Mouse (Mus musculus) forebrain, embryonic 11.5 days (tissue): ENCODE measurements around the gene Tex38. TPM values are rescaled to one million over a fixed set of nuclear protein-coding genes. Genes with fewer than 3 reads are reported as not detected.

Experiments
- ATAC-seq: fragments of 200-750 bp; cut with Nextera tagmentation; replicated peaks from 2 replicates; pipeline ENCODE4 v1.8.0; 2017; ENCODE audit warnings: moderate TSS enrichment; ENCODE audit not compliant: low FRiP score
- DNase-seq: peaks from one replicate; pipeline ENCODE4 v3.0.0-alpha.2; 2017; ENCODE audit warnings: low spot score
- H3K27ac ChIP-seq: fragments of 300-500 bp; sonication (generic); 2 replicates; pipeline ENCODE4 v1.5.1; 2014; ENCODE audit warnings: low read depth, low read length
- H3K27me3 ChIP-seq: fragments of 300-500 bp; sonication (generic); 2 replicates; pipeline ENCODE4 v1.6.1; 2014; ENCODE audit warnings: mild to moderate bottlenecking, low read length, mixed read lengths; ENCODE audit not compliant: control insufficient read depth, insufficient read depth
- H3K36me3 ChIP-seq: fragments of 300-500 bp; sonication (generic); 2 replicates; pipeline ENCODE4 v1.6.1; 2014; ENCODE audit warnings: mild to moderate bottlenecking, low read length, moderate library complexity, mixed read lengths; ENCODE audit not compliant: control insufficient read depth, insufficient read depth
- H3K4me1 ChIP-seq: fragments of 300-500 bp; sonication (generic); replicated peaks from 2 replicates; pipeline ENCODE4 v1.6.1; 2014; ENCODE audit warnings: low read length, mixed read lengths; ENCODE audit not compliant: control insufficient read depth, insufficient read depth
- H3K4me2 ChIP-seq: fragments of 300-500 bp; sonication (generic); 2 replicates; pipeline ENCODE4 v1.6.1; 2014; ENCODE audit warnings: low read depth, mild to moderate bottlenecking, low read length, moderate library complexity, mixed read lengths; ENCODE audit not compliant: severe bottlenecking
- H3K4me3 ChIP-seq: fragments of 300-500 bp; sonication (generic); 2 replicates; pipeline ENCODE4 v1.5.1; 2014; ENCODE audit warnings: low read depth, low read length
- H3K9ac ChIP-seq: fragments of 300-500 bp; sonication (generic); 2 replicates; pipeline ENCODE4 v1.6.1; 2014; ENCODE audit warnings: low read length
- H3K9me3 ChIP-seq: fragments of 300-500 bp; sonication (generic); 2 replicates; pipeline ENCODE4 v1.6.1; 2016; ENCODE audit warnings: low read length, mixed read lengths; ENCODE audit not compliant: control insufficient read depth
- WGBS: fragments of 180-500 bp; shearing (Covaris S2); extraction: QIAGEN DNeasy Blood & Tissue Kit; methylation state at CpG from one replicate; pipeline ENCODE4 v1.1.7; 2014; 5-methylcytosine and 5-hydroxymethylcytosine counted together
- polyA plus RNA-seq: library from polyadenylated mRNA; unstranded; fragments of >200 nt; fragmentation: Nextera tagmentation; extraction: Ambion mirVana; gene quantifications from 2 replicates; pipeline ENCODE4 v1.2.1, GENCODE M21; 2014

Gene Tex38
- polyA plus RNA-seq, 1 experiment from 2014 or later, result 0.81 TPM

GRCm38 (mm10) chr4:115754851-115755250 is 26.0 kb downstream of the Tex38 start:
- DNase-seq, result no peak
- WGBS, result 94% methylated on average over 1 of the region's 1 CpGs
- Histone ChIP-seq H3K27ac (no peak overlapping the region), H3K4me3 (no peak overlapping the region), H3K4me1 (no peaks in the 10 kb centered on the region), H3K4me2 (no peak overlapping the region), H3K27me3 (no peaks in the 10 kb centered on the region), H3K9me3 (no peaks in the 10 kb centered on the region), H3K36me3 (no peaks in the 10 kb centered on the region; the same call in 1 of the 2 replicates), H3K9ac (no peak overlapping the region)
- ATAC-seq, result no peak

DNA sequence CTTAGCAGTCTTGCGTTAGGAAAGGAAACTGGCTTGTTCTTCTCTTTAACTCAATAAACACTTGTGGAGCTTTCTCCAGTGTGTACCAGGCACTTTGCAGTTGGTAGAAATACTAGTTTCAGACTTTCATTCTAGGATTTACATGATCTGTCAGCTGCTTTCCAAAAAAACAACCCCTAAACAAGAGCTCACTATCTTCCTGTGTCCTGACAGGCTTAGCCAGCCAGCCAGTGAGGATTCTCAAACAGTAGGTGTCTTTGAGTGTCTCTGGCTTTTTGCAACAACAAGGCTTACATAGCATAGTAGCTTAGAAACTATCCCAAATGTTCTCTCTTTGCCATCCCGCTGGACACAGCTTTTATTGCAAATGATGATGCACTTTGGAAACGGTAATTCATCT is 26.7 kb downstream of the Tex38 start:
- H3K36me3 ChIP-seq, result no peaks in the 10 kb centered on the region; the same call in 1 of the 2 replicates

GRCm38 (mm10) chr4:115749336-115749735 is 31.5 kb downstream of the Tex38 start:
- no peaks in the 10 kb centered on the region for H3K27me3 ChIP-seq
- H3K4me3 ChIP-seq, result no peak overlapping the region
- H3K9ac ChIP-seq, result no peak overlapping the region
- no peaks in the 10 kb centered on the region for H3K4me1 ChIP-seq
- H3K27ac ChIP-seq, result no peak overlapping the region
- 94% methylated on average over 1 of the region's 1 CpGs for WGBS
- no peak for ATAC-seq
- no peak for DNase-seq
- H3K36me3 ChIP-seq, result peaks cover 4% of the 10 kb centered on the region; the same call in 1 of the 2 replicates
- no peaks in the 10 kb centered on the region for H3K9me3 ChIP-seq
- H3K4me2 ChIP-seq, result no peak overlapping the region

More for the DNA sequence above, 26.7 kb downstream of the Tex38 start:
- H3K27ac ChIP-seq, result no peak overlapping the region
- H3K9ac ChIP-seq, result no peak overlapping the region
- no peak overlapping the region for H3K4me2 ChIP-seq
- no peaks in the 10 kb centered on the region for H3K27me3 ChIP-seq
- no peak for DNase-seq
- ATAC-seq, result no peak
- H3K9me3 ChIP-seq, result no peaks in the 10 kb centered on the region
- WGBS, result 93% methylated on average over 3 of the region's 3 CpGs
- H3K4me3 ChIP-seq, result no peak overlapping the region
- H3K4me1 ChIP-seq, result no peaks in the 10 kb centered on the region

- Histone ChIP-seq H3K9ac (no peak overlapping the region), H3K27ac (no peak overlapping the region), H3K27me3 (no peaks in the 10 kb centered on the region), H3K4me2 (no peak overlapping the region), H3K36me3 (peaks cover 4% of the 10 kb centered on the region; the same call in 1 of the 2 replicates), H3K4me1 (no peaks in the 10 kb centered on the region), H3K9me3 (no peaks in the 10 kb centered on the region), H3K4me3 (no peak overlapping the region)
- ATAC-seq, result no peak
- no peak for DNase-seq
- whole genome bisulfite sequencing, result 78% methylated on average over 1 of the region's 1 CpGs
Observed at GRCm38 (mm10) chr4:115748181-115748580, 32.6 kb downstream of the Tex38 start.

DNA sequence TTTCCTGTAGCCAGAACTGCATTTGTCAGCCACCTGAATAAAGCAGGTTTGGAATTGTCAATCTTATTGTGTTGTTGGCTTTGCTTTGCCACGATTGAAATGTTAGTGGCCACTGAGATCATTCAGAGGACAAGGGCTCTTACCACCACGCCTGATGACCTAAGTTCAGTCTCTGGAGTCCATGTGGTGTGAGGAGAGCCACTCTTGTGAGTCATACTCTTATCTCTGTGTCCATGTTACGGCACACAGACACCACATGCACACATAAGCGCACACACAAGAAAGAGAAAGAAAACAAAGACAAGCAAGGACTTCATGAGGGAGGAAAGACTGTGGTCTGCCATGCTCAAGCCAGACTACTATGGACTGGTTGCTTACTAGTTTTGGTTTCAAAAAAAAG is 37.7 kb downstream of the Tex38 start:
- WGBS, result 87% methylated on average over 4 of the region's 4 CpGs
- peaks cover 7% of the 10 kb centered on the region; the same call in 1 of the 2 replicates for H3K36me3 ChIP-seq
- no peak for ATAC-seq

GRCm38 (mm10) chr4:115742658-115743057 is 38.2 kb downstream of the Tex38 start:
- DNase-seq (no peak), ATAC-seq (no peak)
- Histone ChIP-seq H3K36me3 (peaks cover 7% of the 10 kb centered on the region; the same call in 1 of the 2 replicates), H3K27ac (no peak overlapping the region), H3K9ac (no peak overlapping the region), H3K4me3 (no peak overlapping the region), H3K9me3 (no peaks in the 10 kb centered on the region), H3K4me2 (no peak overlapping the region), H3K4me1 (peaks cover 6% of the 10 kb centered on the region), H3K27me3 (no peaks in the 10 kb centered on the region)

More for the DNA sequence above, 37.7 kb downstream of the Tex38 start:
- Histone ChIP-seq H3K4me3 (no peak overlapping the region), H3K4me1 (peaks cover 6% of the 10 kb centered on the region), H3K9ac (no peak overlapping the region), H3K27me3 (no peaks in the 10 kb centered on the region), H3K9me3 (no peaks in the 10 kb centered on the region), H3K27ac (no peak overlapping the region), H3K4me2 (no peak overlapping the region)
- DNase-seq, result no peak

GRCm38 (mm10) chr4:115738481-115738985 is 42.3 kb downstream of the Tex38 start:
- DNase-seq, result no peak
- no peak for ATAC-seq
- Histone ChIP-seq H3K9me3 (no peaks in the 10 kb centered on the region), H3K9ac (peak overlapping the region; percentile 82), H3K4me1 (peaks cover 6% of the 10 kb centered on the region), H3K36me3 (peaks cover 7% of the 10 kb centered on the region; the same call in 1 of the 2 replicates), H3K4me2 (peak overlapping the region; percentile 58), H3K27ac (no peak overlapping the region), H3K27me3 (no peaks in the 10 kb centered on the region), H3K4me3 (peak overlapping the region; percentile 75)
- 46% methylated on average over 13 of the region's 13 CpGs for WGBS

DNA sequence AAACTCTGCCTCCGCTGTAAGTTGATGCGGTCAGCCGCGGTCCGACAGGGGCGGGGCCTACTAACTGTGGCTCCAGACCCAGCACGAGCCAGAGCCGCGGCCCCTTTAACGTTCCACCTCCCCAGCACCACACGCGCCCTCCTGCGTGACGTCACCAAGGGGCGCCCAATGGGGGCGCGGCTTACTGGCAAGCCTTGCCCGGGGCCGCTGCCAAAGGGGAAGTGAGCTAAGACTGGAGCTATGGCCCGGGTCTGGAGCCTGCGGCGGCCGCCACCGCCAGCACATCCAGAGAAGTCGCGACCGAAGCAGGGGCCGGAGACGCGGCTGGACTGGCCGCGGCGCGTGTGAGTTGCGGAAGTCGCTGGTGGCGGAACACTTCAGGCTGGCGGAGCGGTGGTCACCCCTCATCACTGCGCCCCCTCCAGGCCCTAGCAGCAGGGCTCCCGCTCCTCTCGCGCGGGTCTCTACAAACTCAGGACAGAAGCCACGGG is 43.2 kb downstream of the Tex38 start, which contains the start of gene Efcab14:
TSS of gene Efcab14 (plus strand) at position 194 of the 491 bp plus-strand sequence.
- peak; percentile 100 for ATAC-seq

DNA sequence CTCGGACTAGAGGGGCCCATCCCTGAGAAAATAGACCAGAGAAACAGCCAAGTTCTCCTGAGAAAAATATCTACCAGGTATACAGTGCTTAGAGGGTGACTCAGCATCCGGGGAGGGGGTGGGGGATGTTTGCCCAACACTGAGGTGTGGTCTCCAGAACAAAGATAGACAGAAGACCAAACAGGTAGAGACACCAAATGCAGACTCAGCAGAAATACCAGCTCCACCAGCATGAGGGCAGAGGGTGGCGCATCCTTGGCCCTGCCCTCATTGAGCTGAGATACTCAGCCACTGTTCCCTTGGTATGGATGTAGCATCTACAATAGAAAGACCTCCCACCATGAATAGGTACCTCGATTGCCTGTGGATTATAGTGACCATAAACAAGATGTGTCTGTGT is 46.0 kb downstream of the Tex38 start:
- Histone ChIP-seq H3K4me3 (no peak overlapping the region), H3K4me1 (peaks cover 6% of the 10 kb centered on the region), H3K9me3 (no peaks in the 10 kb centered on the region), H3K9ac (no peak overlapping the region), H3K27me3 (no peaks in the 10 kb centered on the region), H3K27ac (no peak overlapping the region), H3K36me3 (no peaks in the 10 kb centered on the region), H3K4me2 (no peak overlapping the region)
- DNase-seq (no peak), ATAC-seq (no peak)
- WGBS, result 71% methylated on average over 4 of the region's 4 CpGs

More for the DNA sequence above, 43.2 kb downstream of the Tex38 start, which contains the start of gene Efcab14:
- H3K36me3 ChIP-seq, result peaks cover 7% of the 10 kb centered on the region; the same call in 1 of the 2 replicates
- whole genome bisulfite sequencing, result 0% methylated on average over 45 of the region's 45 CpGs
- H3K4me1 ChIP-seq, result peaks cover 6% of the 10 kb centered on the region
- peak within 1 kb of the TSS; percentile 72 for H3K27ac ChIP-seq
- H3K9me3 ChIP-seq, result no peaks in the 10 kb centered on the region
- peak within 1 kb of the TSS; percentile 58 for H3K4me2 ChIP-seq
- DNase-seq, result peak; percentile 99
- peak within 1 kb of the TSS; percentile 82 for H3K9ac ChIP-seq
- no peaks in the 10 kb centered on the region for H3K27me3 ChIP-seq
- peak within 1 kb of the TSS; percentile 75 for H3K4me3 ChIP-seq
